Mouse (Mus musculus): Measurements from ENCODE around the gene Rmdn2.

Gene Rmdn2

GRCm38 (mm10) chr17:79611545-79611944, at the start of gene Rmdn2:
Gene Rmdn2 (plus strand): TSS chr17:79611863.
- Histone ChIP-seq H3K9me3 (ENCODE audit: low read length) (no peaks in the 10 kb centered on the region), H3K4me3 (replicated peaks; ENCODE audit: low read length) (no peak within 1 kb of the TSS), H3K36me3 (ENCODE audit: insufficient read depth, low read length) (no peaks in the 10 kb centered on the region), H3K4me1 (replicated peaks; ENCODE audit: low read depth, low read length) (peaks cover 22% of the 10 kb centered on the region), H3K27me3 (ENCODE audit: insufficient read depth, low read length) (no peaks in the 10 kb centered on the region)
- no peak for TF ChIP-seq CTCF (conservative IDR thresholded peaks at IDR 0.05; ENCODE audit: low read length)
- no peak for TF ChIP-seq NANOG (IDR thresholded peaks at IDR 0.05; ENCODE audit: borderline replicate concordance, low read length)
- TF ChIP-seq POU5F1 (IDR thresholded peaks at IDR 0.05; ENCODE audit: borderline replicate concordance, low read length), result no peak

- Histone ChIP-seq H3K4me1 (replicated peaks; ENCODE audit: low read depth, low read length) (no peaks in the 10 kb centered on the region; the same call in 1 of the 2 replicates), H3K27me3 (ENCODE audit: insufficient read depth, low read length) (no peaks in the 10 kb centered on the region)
- TF ChIP-seq NANOG (IDR thresholded peaks at IDR 0.05; ENCODE audit: borderline replicate concordance, low read length) (no peak), POU5F1 (IDR thresholded peaks at IDR 0.05; ENCODE audit: borderline replicate concordance, low read length) (no peak), CTCF (conservative IDR thresholded peaks at IDR 0.05; ENCODE audit: low read length) (no peak)
Measured at GRCm38 (mm10) chr17:79563067-79563620, 48.5 kb upstream of the Rmdn2 start.

GRCm38 (mm10) chr17:79563721-79564120, 47.9 kb upstream of the Rmdn2 start:
- no peaks in the 10 kb centered on the region; the same call in 1 of the 2 replicates for H3K4me1 ChIP-seq (replicated peaks; ENCODE audit: low read depth, low read length)
- TF ChIP-seq POU5F1 (IDR thresholded peaks at IDR 0.05; ENCODE audit: borderline replicate concordance, low read length), result no peak
- TF ChIP-seq CTCF (conservative IDR thresholded peaks at IDR 0.05; ENCODE audit: low read length), result no peak
- TF ChIP-seq NANOG (IDR thresholded peaks at IDR 0.05; ENCODE audit: borderline replicate concordance, low read length), result no peak
- peaks cover 29% of the 10 kb centered on the region for H3K9me3 ChIP-seq (ENCODE audit: low read length)
- H3K36me3 ChIP-seq (ENCODE audit: insufficient read depth, low read length), result no peaks in the 10 kb centered on the region
- H3K4me3 ChIP-seq (replicated peaks; ENCODE audit: low read length), result no peak overlapping the region
- H3K27me3 ChIP-seq (ENCODE audit: insufficient read depth, low read length), result no peaks in the 10 kb centered on the region

More at GRCm38 (mm10) chr17:79563067-79563620, 48.5 kb upstream of the Rmdn2 start:
- Histone ChIP-seq H3K4me3 (replicated peaks; ENCODE audit: low read length) (no peak overlapping the region), H3K36me3 (ENCODE audit: insufficient read depth, low read length) (no peaks in the 10 kb centered on the region), H3K9me3 (ENCODE audit: low read length) (peaks cover 29% of the 10 kb centered on the region)

- no peaks in the 10 kb centered on the region for H3K36me3 ChIP-seq (ENCODE audit: insufficient read depth, low read length)
- peaks cover 13% of the 10 kb centered on the region for H3K9me3 ChIP-seq (ENCODE audit: low read length)
- H3K27me3 ChIP-seq (ENCODE audit: insufficient read depth, low read length), result no peaks in the 10 kb centered on the region
- H3K4me3 ChIP-seq (replicated peaks; ENCODE audit: low read length), result no peak overlapping the region
- TF ChIP-seq CTCF (conservative IDR thresholded peaks at IDR 0.05; ENCODE audit: low read length), result no peak
- TF ChIP-seq NANOG (IDR thresholded peaks at IDR 0.05; ENCODE audit: borderline replicate concordance, low read length), result no peak
- no peak for TF ChIP-seq POU5F1 (IDR thresholded peaks at IDR 0.05; ENCODE audit: borderline replicate concordance, low read length)
- H3K4me1 ChIP-seq (replicated peaks; ENCODE audit: low read depth, low read length), result no peaks in the 10 kb centered on the region; the same call in 1 of the 2 replicates
Measured at GRCm38 (mm10) chr17:79565241-79565961, 46.3 kb upstream of the Rmdn2 start.

- TF ChIP-seq NANOG (IDR thresholded peaks at IDR 0.05; ENCODE audit: borderline replicate concordance, low read length) (no peak), POU5F1 (IDR thresholded peaks at IDR 0.05; ENCODE audit: borderline replicate concordance, low read length) (no peak), CTCF (conservative IDR thresholded peaks at IDR 0.05; ENCODE audit: low read length) (no peak)
- Histone ChIP-seq H3K27me3 (ENCODE audit: insufficient read depth, low read length) (no peaks in the 10 kb centered on the region), H3K9me3 (ENCODE audit: low read length) (no peaks in the 10 kb centered on the region), H3K4me1 (replicated peaks; ENCODE audit: low read depth, low read length) (no peaks in the 10 kb centered on the region; the same call in 1 of the 2 replicates), H3K4me3 (replicated peaks; ENCODE audit: low read length) (no peak overlapping the region), H3K36me3 (ENCODE audit: insufficient read depth, low read length) (no peaks in the 10 kb centered on the region)
Measured at GRCm38 (mm10) chr17:79568401-79568800, 43.3 kb upstream of the Rmdn2 start.

- Histone ChIP-seq H3K27me3 (ENCODE audit: insufficient read depth, low read length) (no peaks in the 10 kb centered on the region), H3K4me3 (replicated peaks; ENCODE audit: low read length) (no peak overlapping the region), H3K9me3 (ENCODE audit: low read length) (peaks cover 7% of the 10 kb centered on the region; the same call in 1 of the 2 replicates), H3K4me1 (replicated peaks; ENCODE audit: low read depth, low read length) (no peaks in the 10 kb centered on the region), H3K36me3 (ENCODE audit: insufficient read depth, low read length) (no peaks in the 10 kb centered on the region)
- TF ChIP-seq POU5F1 (IDR thresholded peaks at IDR 0.05; ENCODE audit: borderline replicate concordance, low read length) (no peak), CTCF (conservative IDR thresholded peaks at IDR 0.05; ENCODE audit: low read length) (no peak), NANOG (IDR thresholded peaks at IDR 0.05; ENCODE audit: borderline replicate concordance, low read length) (no peak)
Measured at GRCm38 (mm10) chr17:79578328-79578727, 33.3 kb upstream of the Rmdn2 start.

GRCm38 (mm10) chr17:79580264-79580920, 31.3 kb upstream of the Rmdn2 start:
- TF ChIP-seq NANOG (IDR thresholded peaks at IDR 0.05; ENCODE audit: borderline replicate concordance, low read length) (no peak), CTCF (conservative IDR thresholded peaks at IDR 0.05; ENCODE audit: low read length) (peak; percentile 72)
- no peaks in the 10 kb centered on the region for H3K36me3 ChIP-seq (ENCODE audit: insufficient read depth, low read length)
- H3K4me3 ChIP-seq (replicated peaks; ENCODE audit: low read length), result no peak overlapping the region
- no peaks in the 10 kb centered on the region for H3K4me1 ChIP-seq (replicated peaks; ENCODE audit: low read depth, low read length)
- H3K27me3 ChIP-seq (ENCODE audit: insufficient read depth, low read length), result no peaks in the 10 kb centered on the region
- H3K9me3 ChIP-seq (ENCODE audit: low read length), result peaks cover 7% of the 10 kb centered on the region; the same call in 1 of the 2 replicates

- Histone ChIP-seq H3K4me1 (replicated peaks; ENCODE audit: low read depth, low read length) (no peaks in the 10 kb centered on the region), H3K27me3 (ENCODE audit: insufficient read depth, low read length) (no peaks in the 10 kb centered on the region), H3K9me3 (ENCODE audit: low read length) (no peaks in the 10 kb centered on the region), H3K4me3 (replicated peaks; ENCODE audit: low read length) (no peak overlapping the region), H3K36me3 (ENCODE audit: insufficient read depth, low read length) (no peaks in the 10 kb centered on the region)
- TF ChIP-seq POU5F1 (IDR thresholded peaks at IDR 0.05; ENCODE audit: borderline replicate concordance, low read length), result no peak
- TF ChIP-seq CTCF (conservative IDR thresholded peaks at IDR 0.05; ENCODE audit: low read length), result no peak
- TF ChIP-seq NANOG (IDR thresholded peaks at IDR 0.05; ENCODE audit: borderline replicate concordance, low read length), result no peak
Measured at GRCm38 (mm10) chr17:79583466-79583865, 28.2 kb upstream of the Rmdn2 start.
